Mouse (Mus musculus) liver, adult 2 months (tissue): Measurements from ENCODE around the gene Itgb2.

Experiments
- CTCF ChIP-seq: fragments of 200-500 bp; IDR thresholded peaks from 2 replicates; pipeline ENCODE4 v1.5.1; 2011; ENCODE audit warnings: low read depth, low read length, control low read depth
- POLR2A ChIP-seq: fragments of 200-500 bp; IDR thresholded peaks from 2 replicates; pipeline ENCODE4 v1.6.1; 2011; ENCODE audit warnings: low read length, control low read depth; ENCODE audit not compliant: insufficient read depth; ENCODE audit errors: extremely low read depth

DNA sequence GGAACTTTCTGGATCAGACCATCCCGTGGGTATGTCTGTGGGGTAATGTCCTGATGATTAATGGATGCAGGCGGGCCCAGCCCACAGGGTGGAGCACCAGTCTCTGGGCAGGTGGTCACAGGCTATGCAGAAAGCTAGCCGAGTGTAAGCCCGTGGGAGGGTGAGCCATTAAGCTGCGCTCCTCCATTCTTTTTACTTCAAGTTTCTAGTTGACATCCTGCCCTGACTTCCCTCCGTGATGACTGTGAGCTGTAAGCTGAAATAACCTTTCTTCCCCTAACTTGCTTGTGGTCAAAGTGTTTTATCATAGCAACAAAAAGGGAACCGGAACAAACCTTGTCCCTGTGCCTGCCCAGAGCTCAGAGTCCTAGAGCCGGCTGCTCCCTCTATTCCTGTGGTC lies 6.7 kb downstream of the Itgb2 start:
- no peak for TF ChIP-seq POLR2A
- no peak for TF ChIP-seq CTCF
